Mouse (Mus musculus) testis, adult 2 months (tissue): Measurements from ENCODE around the gene Lgi4.

ENCODE experiments used
- CTCF ChIP-seq: fragments of 200-500 bp; IDR thresholded peaks from 2 replicates; pipeline ENCODE4 v1.5.1; 2012; ENCODE audit warnings: low read depth, mild to moderate bottlenecking, inconsistent platforms, low read length, moderate library complexity; ENCODE audit not compliant: control insufficient read depth, insufficient read depth, insufficient replicate concordance
- POLR2A ChIP-seq: fragments of 200-500 bp; IDR thresholded peaks from 2 replicates; pipeline ENCODE4 v1.6.1; 2012; ENCODE audit warnings: low read depth, mild to moderate bottlenecking, inconsistent platforms, low read length, moderate library complexity; ENCODE audit not compliant: control insufficient read depth

- TF ChIP-seq CTCF (no peak), POLR2A (no peak)
Measured at GRCm38 (mm10) chr7:31049846-31050281, 9.3 kb upstream of the Lgi4 start.
